Mouse (Mus musculus): Measurements from ENCODE around the gene Ptpn4. TPM values are rescaled to one million over a fixed set of nuclear protein-coding genes. Genes with fewer than 3 reads are reported as not detected.

Ptpn4 gene
- total RNA-seq, 2 experiments from 2014 or later = 28.4 to 35.2 TPM

- DNase-seq (ENCODE audit: low spot score) = no peak
Measured at GRCm38 (mm10) chr1:119807707-119808106, 29.7 kb downstream of the Ptpn4 start.

GRCm38 (mm10) chr1:119805984-119806383, 31.4 kb downstream of the Ptpn4 start:
- DNase-seq (ENCODE audit: low spot score) = no peak

GRCm38 (mm10) chr1:119804586-119804985, 32.8 kb downstream of the Ptpn4 start:
- DNase-seq (ENCODE audit: low spot score) = no peak

- DNase-seq (ENCODE audit: low spot score) = no peak
Measured at GRCm38 (mm10) chr1:119795174-119795573, 42.2 kb downstream of the Ptpn4 start.

GRCm38 (mm10) chr1:119794342-119794741, 43.1 kb downstream of the Ptpn4 start:
- DNase-seq (ENCODE audit: low spot score) = no peak

GRCm38 (mm10) chr1:119790616-119791015, 46.8 kb downstream of the Ptpn4 start:
- DNase-seq (ENCODE audit: low spot score) = no peak

- DNase-seq (ENCODE audit: low spot score) = no peak
Measured at GRCm38 (mm10) chr1:119775915-119776314, 61.5 kb downstream of the Ptpn4 start.

- no peak for DNase-seq (ENCODE audit: low spot score)
Measured at GRCm38 (mm10) chr1:119735692-119736091, 101.7 kb downstream of the Ptpn4 start.

GRCm38 (mm10) chr1:119734801-119735200, 102.6 kb downstream of the Ptpn4 start:
- no peak for DNase-seq (ENCODE audit: low spot score)

- DNase-seq (ENCODE audit: low spot score) = no peak
Measured at GRCm38 (mm10) chr1:119731166-119731565, 106.2 kb downstream of the Ptpn4 start.

- DNase-seq (ENCODE audit: low spot score) = no peak
Measured at GRCm38 (mm10) chr1:119713017-119713416, 124.4 kb downstream of the Ptpn4 start.

- no peak for DNase-seq (ENCODE audit: low spot score)
Measured at GRCm38 (mm10) chr1:119706471-119707217, 130.8 kb downstream of the Ptpn4 start.

- DNase-seq (ENCODE audit: low spot score) = no peak
Measured at GRCm38 (mm10) chr1:119696860-119697259, 140.6 kb downstream of the Ptpn4 start.

- no peak for DNase-seq (ENCODE audit: low spot score)
Measured at GRCm38 (mm10) chr1:119685773-119686558, 151.4 kb downstream of the Ptpn4 start.

- no peak for DNase-seq (ENCODE audit: low spot score)
Measured at GRCm38 (mm10) chr1:119681663-119682213, 155.7 kb downstream of the Ptpn4 start.

GRCm38 (mm10) chr1:119674984-119675383, 162.4 kb downstream of the Ptpn4 start:
- peak; percentile 22 for DNase-seq (ENCODE audit: low spot score)

- DNase-seq (ENCODE audit: low spot score) = no peak
Measured at GRCm38 (mm10) chr1:119666904-119667303, 170.5 kb downstream of the Ptpn4 start.

- DNase-seq (ENCODE audit: low spot score) = no peak
Measured at GRCm38 (mm10) chr1:119654307-119654706, 183.1 kb downstream of the Ptpn4 start.

- no peak for DNase-seq (ENCODE audit: low spot score)
Measured at GRCm38 (mm10) chr1:119650386-119650785, 187.0 kb downstream of the Ptpn4 start.

GRCm38 (mm10) chr1:119649627-119650026, 187.8 kb downstream of the Ptpn4 start:
- DNase-seq (ENCODE audit: low spot score) = no peak

GRCm38 (mm10) chr1:119648205-119649111, 189.0 kb downstream of the Ptpn4 start, which contains the start of gene Epb41l5:
Epb41l5 (minus strand) TSS chr1:119649000.
- DNase-seq (ENCODE audit: low spot score) = peak; percentile 81

Measured in gastrocnemius, adult 18-20 months (tissue).